Mouse (Mus musculus) myocyte (in vitro differentiated cells): ENCODE measurements around the gene Chmp2a. TPM values are rescaled to one million over a fixed set of nuclear protein-coding genes. Genes with fewer than 3 reads are reported as not detected.

ENCODE experiments used
- H3K27me3 ChIP-seq: one replicate; pipeline ENCODE4 v1.6.1; 2011; ENCODE audit not compliant: control insufficient read depth, insufficient read depth, insufficient read length
- H3K36me3 ChIP-seq: one replicate; pipeline ENCODE4 v1.6.1; 2011; ENCODE audit not compliant: control insufficient read depth, insufficient read depth
- H3K4me2 ChIP-seq: one replicate; pipeline ENCODE4 v1.6.1; 2011; ENCODE audit warnings: low read depth, control low read depth
- H3K4me3 ChIP-seq: one replicate; pipeline ENCODE4 v1.5.1; 2011; ENCODE audit warnings: mild to moderate bottlenecking, control low read depth, moderate library complexity
- H3K79me2 ChIP-seq: one replicate; pipeline ENCODE4 v1.6.1; 2011; ENCODE audit not compliant: control insufficient read depth, insufficient read depth
- H3ac ChIP-seq: one replicate; pipeline ENCODE4 v1.6.1; 2011; ENCODE audit not compliant: control insufficient read depth, insufficient read length
- CEBPB ChIP-seq: IDR thresholded peaks from 2 replicates; pipeline ENCODE4 v1.6.1; 2011; ENCODE audit warnings: mild to moderate bottlenecking, moderate library complexity; ENCODE audit not compliant: poor library complexity, insufficient read depth, severe bottlenecking
- E2F4 ChIP-seq: IDR thresholded peaks from one replicate; pipeline ENCODE4 v1.6.1; 2011; ENCODE audit warnings: mild to moderate bottlenecking, control low read depth, moderate library complexity; ENCODE audit not compliant: insufficient read depth
- MAX ChIP-seq: IDR thresholded peaks from one replicate; pipeline ENCODE4 v1.6.1; 2011; ENCODE audit warnings: low read depth, mild to moderate bottlenecking, control low read depth
- MYOD1 ChIP-seq, 3 experiments: IDR thresholded peaks; one replicate each; pipeline ENCODE4 v1.6.1; 2011; ENCODE audit warnings: control low read depth in 2 of 3, low read depth in 2 of 3, mild to moderate bottlenecking in 2 of 3, moderate library complexity in 1 of 3; ENCODE audit not compliant: insufficient read length in 2 of 3, control insufficient read depth in 1 of 3
- MYOG ChIP-seq, 3 experiments: IDR thresholded peaks; one replicate each; pipeline ENCODE4 v1.6.1; 2011; ENCODE audit warnings: control low read depth in 2 of 3, low read depth in 2 of 3, mild to moderate bottlenecking in 2 of 3; ENCODE audit not compliant: insufficient read length in 2 of 3, control insufficient read depth in 1 of 3, insufficient read depth in 1 of 3
- POLR2A ChIP-seq: IDR thresholded peaks from one replicate; pipeline ENCODE4 v1.6.1; 2011; ENCODE audit warnings: low read depth, mild to moderate bottlenecking, control low read depth, moderate library complexity; ENCODE audit not compliant: insufficient read length
- POLR2AphosphoS2 ChIP-seq: IDR thresholded peaks from one replicate; pipeline ENCODE4 v1.6.1; 2011; ENCODE audit warnings: low read depth, control low read depth; ENCODE audit not compliant: insufficient read length
- REST ChIP-seq: IDR thresholded peaks from one replicate; pipeline ENCODE4 v1.6.1; 2011; ENCODE audit warnings: mild to moderate bottlenecking, control low read depth, moderate library complexity; ENCODE audit not compliant: insufficient read depth, insufficient read length
- SRF ChIP-seq: IDR thresholded peaks from one replicate; pipeline ENCODE4 v1.6.1; 2011; ENCODE audit warnings: low read depth; ENCODE audit not compliant: control insufficient read depth, insufficient read length
- TCF12 ChIP-seq: IDR thresholded peaks from one replicate; pipeline ENCODE4 v1.6.1; 2011; ENCODE audit warnings: mild to moderate bottlenecking, control low read depth; ENCODE audit not compliant: poor library complexity, insufficient read depth, severe bottlenecking
- TCF3 ChIP-seq: IDR thresholded peaks from one replicate; pipeline ENCODE4 v1.6.1; 2011; ENCODE audit warnings: low read depth, control low read depth; ENCODE audit not compliant: insufficient read length
- USF1 ChIP-seq: IDR thresholded peaks from one replicate; pipeline ENCODE4 v1.6.1; 2011; ENCODE audit warnings: low read depth, mild to moderate bottlenecking, control low read depth, moderate library complexity
- polyA plus RNA-seq: library from polyadenylated mRNA; unstranded; fragments of >200 nt; fragmentation: generic; extraction: Trizol; gene quantifications from one replicate; pipeline ENCODE4 v1.2.1, GENCODE M21; 2012; ENCODE audit warnings: missing spikeins

Gene Chmp2a
- polyA plus RNA-seq, 1 experiment: 189 TPM

- H3K4me2 ChIP-seq: no peak overlapping the region
- no peak overlapping the region for H3K4me3 ChIP-seq
- no peaks in the 10 kb centered on the region for H3K79me2 ChIP-seq
- TF ChIP-seq CEBPB (no peak), TCF12 (no peak), TCF3 (no peak), MAX (no peak), MYOG (IDR thresholded peaks at IDR 0.05; ENCODE audit: control insufficient read depth in 1 of 3, insufficient read depth in 1 of 3, insufficient read length in 2 of 3, low read depth in 2 of 3) (no peak), MYOD1 (IDR thresholded peaks at IDR 0.05; ENCODE audit: control insufficient read depth in 1 of 3, insufficient read length in 2 of 3, low read depth in 2 of 3) (no peak), POLR2A (no peak), REST (no peak), SRF (no peak)
- H3K27me3 ChIP-seq: no peaks in the 10 kb centered on the region
- no peaks in the 10 kb centered on the region for H3K36me3 ChIP-seq
- no peak overlapping the region for H3ac ChIP-seq
Observed at GRCm38 (mm10) chr7:13056913-13057700, 22.5 kb upstream of the Chmp2a start.

- Histone ChIP-seq H3K79me2 (no peaks in the 10 kb centered on the region), H3K36me3 (no peaks in the 10 kb centered on the region), H3K4me2 (peak within 1 kb of the TSS; percentile 90), H3K27me3 (no peaks in the 10 kb centered on the region), H3ac (peak within 1 kb of the TSS; percentile 61), H3K4me3 (peak within 1 kb of the TSS; percentile 54)
- TF ChIP-seq POLR2A (peak; percentile 60), MYOD1 (IDR thresholded peaks at IDR 0.05; ENCODE audit: control insufficient read depth in 1 of 3, insufficient read length in 2 of 3, low read depth in 2 of 3) (no peak)
Observed at GRCm38 (mm10) chr7:13054287-13055010, 19.8 kb upstream of the Chmp2a start, which contains the start of gene Mzf1. Mzf1 (minus strand) TSS chr7:13054764.

DNA sequence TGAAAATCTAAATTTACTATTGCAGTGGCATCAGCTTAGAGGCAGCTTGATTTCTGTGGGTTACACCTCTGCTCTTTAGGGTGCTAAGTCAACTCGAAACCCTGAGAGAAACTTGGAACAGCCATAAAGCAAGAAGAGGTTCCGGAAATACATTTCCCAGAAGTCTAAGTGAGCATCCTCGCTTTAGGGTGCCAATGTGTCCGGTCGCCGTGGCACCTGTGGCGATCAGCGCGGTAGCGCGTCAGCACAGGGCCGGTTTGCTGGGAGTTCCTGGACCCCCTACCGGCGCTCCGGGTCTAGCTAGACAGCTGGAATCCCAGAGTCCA lies 19.3 kb upstream of the Chmp2a start:
- no peaks in the 10 kb centered on the region for H3K36me3 ChIP-seq
- H3ac ChIP-seq: peak overlapping the region; percentile 61
- TF ChIP-seq MYOD1 (IDR thresholded peaks at IDR 0.05; ENCODE audit: control insufficient read depth in 1 of 3, insufficient read length in 2 of 3, low read depth in 2 of 3): no peak
- H3K27me3 ChIP-seq: no peaks in the 10 kb centered on the region
- no peaks in the 10 kb centered on the region for H3K79me2 ChIP-seq
- peak overlapping the region; percentile 54 for H3K4me3 ChIP-seq
- H3K4me2 ChIP-seq: peak overlapping the region; percentile 90

DNA sequence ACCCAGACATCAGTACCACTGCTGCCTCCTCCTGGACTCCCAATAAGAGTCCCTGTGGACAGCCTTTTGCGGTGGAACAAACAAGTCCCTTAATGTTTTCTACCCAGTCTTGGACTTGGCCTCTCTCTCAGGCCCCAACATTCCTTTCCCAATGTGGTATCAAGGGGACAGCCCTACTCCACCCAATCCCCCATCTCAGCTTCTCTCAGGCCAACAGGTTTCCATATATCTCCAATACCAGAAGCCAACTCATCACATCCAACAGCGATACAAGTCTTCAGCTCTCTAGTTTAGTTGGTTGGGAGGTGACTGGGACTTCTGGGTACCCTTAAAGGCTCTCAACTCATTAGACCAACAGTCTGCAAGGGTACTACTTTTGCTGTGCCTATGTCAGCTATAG lies 18.9 kb upstream of the Chmp2a start:
- Histone ChIP-seq H3K27me3 (no peaks in the 10 kb centered on the region), H3K4me3 (peak overlapping the region; percentile 54), H3K79me2 (no peaks in the 10 kb centered on the region), H3K4me2 (peak overlapping the region; percentile 90), H3K36me3 (no peaks in the 10 kb centered on the region), H3ac (peak overlapping the region; percentile 61)
- TF ChIP-seq SRF: no peak
- TF ChIP-seq MYOG (IDR thresholded peaks at IDR 0.05; ENCODE audit: control insufficient read depth in 1 of 3, insufficient read depth in 1 of 3, insufficient read length in 2 of 3, low read depth in 2 of 3): no peak
- no peak for TF ChIP-seq POLR2AphosphoS2
- no peak for TF ChIP-seq REST
- no peak for TF ChIP-seq MYOD1 (IDR thresholded peaks at IDR 0.05; ENCODE audit: control insufficient read depth in 1 of 3, insufficient read length in 2 of 3, low read depth in 2 of 3)
- no peak for TF ChIP-seq MAX
- no peak for TF ChIP-seq POLR2A
- no peak for TF ChIP-seq E2F4
- no peak for TF ChIP-seq CEBPB

DNA sequence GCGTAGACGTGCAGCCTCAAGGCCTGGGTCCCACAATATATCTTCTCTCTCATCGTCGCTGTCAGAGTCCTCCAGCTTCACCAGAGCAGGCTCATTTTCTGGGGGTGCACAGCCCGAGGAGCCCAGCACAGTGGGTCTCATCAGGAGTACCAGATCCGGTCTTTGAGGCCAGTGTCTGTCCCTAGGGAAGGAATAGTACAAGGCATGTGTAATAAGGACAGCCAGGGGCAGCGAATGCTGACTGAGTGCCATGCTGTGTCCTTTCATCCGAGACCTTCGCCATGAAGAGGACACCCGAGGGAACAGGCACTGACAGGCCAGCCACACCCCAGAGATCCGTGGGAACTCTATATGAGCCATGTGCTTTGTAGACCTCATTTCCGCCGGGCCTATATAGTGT lies 18.4 kb upstream of the Chmp2a start:
- Histone ChIP-seq H3K4me2 (no peak overlapping the region), H3K36me3 (no peaks in the 10 kb centered on the region), H3K4me3 (no peak overlapping the region), H3ac (no peak overlapping the region), H3K79me2 (no peaks in the 10 kb centered on the region), H3K27me3 (no peaks in the 10 kb centered on the region)
- TF ChIP-seq CEBPB: no peak
- TF ChIP-seq E2F4: no peak
- no peak for TF ChIP-seq MAX
- no peak for TF ChIP-seq TCF3
- no peak for TF ChIP-seq USF1
- no peak for TF ChIP-seq POLR2AphosphoS2
- no peak for TF ChIP-seq MYOG (IDR thresholded peaks at IDR 0.05; ENCODE audit: control insufficient read depth in 1 of 3, insufficient read depth in 1 of 3, insufficient read length in 2 of 3, low read depth in 2 of 3)
- no peak for TF ChIP-seq MYOD1 (IDR thresholded peaks at IDR 0.05; ENCODE audit: control insufficient read depth in 1 of 3, insufficient read length in 2 of 3, low read depth in 2 of 3)
- no peak for TF ChIP-seq SRF
- no peak for TF ChIP-seq REST
- no peak for TF ChIP-seq POLR2A
- TF ChIP-seq TCF12: no peak
